Mouse (Mus musculus): ENCODE measurements around the gene Tnmd. TPM values are rescaled to one million over a fixed set of nuclear protein-coding genes. Genes with fewer than 3 reads are reported as not detected.

Gene Tnmd
- polyA plus RNA-seq, 1 experiment from 2014 or later, result 1.6 TPM

DNA sequence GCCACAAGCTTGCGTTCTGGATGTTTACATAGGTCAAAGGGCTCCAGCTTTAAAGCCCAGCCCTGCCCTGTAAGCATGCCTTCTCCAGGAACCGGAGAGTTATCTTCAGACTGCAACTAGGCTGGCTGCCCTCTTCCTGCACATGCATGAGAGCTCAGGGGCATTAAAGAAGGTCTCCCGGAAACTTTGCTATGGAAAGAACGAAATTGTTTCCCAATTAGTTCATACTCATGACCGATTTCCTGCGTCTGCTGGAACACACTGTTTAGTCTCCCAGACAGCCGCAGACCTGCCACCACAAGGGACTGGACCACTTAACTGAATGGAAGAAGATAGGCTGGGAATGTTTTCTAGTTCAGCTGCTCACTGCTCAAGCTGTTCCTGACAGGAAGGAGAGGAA, 63.4 kb downstream of the Tnmd start:
- peak; percentile 57; the same call in 1 of the 2 replicates for ATAC-seq (ENCODE audit: low FRiP score, low TSS enrichment)
- peaks cover 3% of the 10 kb centered on the region; the same call in 1 of the 2 replicates for H3K27me3 ChIP-seq (ENCODE audit: insufficient read depth, low read length)
- H3K27ac ChIP-seq (ENCODE audit: low read length), result no peak overlapping the region
- no peak overlapping the region for H3K4me3 ChIP-seq (ENCODE audit: low read length)
- no peak overlapping the region for H3K9ac ChIP-seq (replicated peaks; ENCODE audit: low read length)
- 51% methylated on average over 7 of the region's 7 CpGs for WGBS
- no peaks in the 10 kb centered on the region for H3K4me1 ChIP-seq (ENCODE audit: insufficient read depth, low read length)
- no peaks in the 10 kb centered on the region for H3K36me3 ChIP-seq (ENCODE audit: insufficient read depth, low read length)
- no peak overlapping the region for H3K4me2 ChIP-seq (replicated peaks; ENCODE audit: low read depth, low read length)
- H3K9me3 ChIP-seq (ENCODE audit: low read length), result no peaks in the 10 kb centered on the region

Other genes starting within 250 kb of the Tnmd start
- 2.5 and 4.7 TPM in 2 replicates for gene Pcdh19, start 162.0 kb upstream of the Tnmd start, polyA plus RNA-seq (2015; fragmentation: Nextera tagmentation; extraction: Ambion mirVana)
- 168 and 171 TPM in 2 replicates for gene Tspan6, start 47.4 kb downstream of the Tnmd start, polyA plus RNA-seq (2015; fragmentation: Nextera tagmentation; extraction: Ambion mirVana)
- gene Srpx2, start 57.4 kb downstream of the Tnmd start, polyA plus RNA-seq (2015; fragmentation: Nextera tagmentation; extraction: Ambion mirVana), result 5.8 and 6.3 TPM in 2 replicates
- 4.6 and 5.7 TPM in 2 replicates for gene Sytl4, start 130.8 kb downstream of the Tnmd start, polyA plus RNA-seq (2015; fragmentation: Nextera tagmentation; extraction: Ambion mirVana)
- 44.3 and 47.9 TPM in 2 replicates for gene Cstf2, start 208.2 kb downstream of the Tnmd start, polyA plus RNA-seq (2015; fragmentation: Nextera tagmentation; extraction: Ambion mirVana)